ENCODE assay signal across 22 mouse cellular contexts in genomic region chr1:91921702-91922101, GRCm38 (mm10).
"Had no signal": no experiment of that assay in that cellular context is flagged by ENCODE, and none has a peak within 500 bp of the region (broad histone marks: within the 10 kb centered on the region; RNA-seq: fewer than 3 reads in every experiment).

No protein-coding gene starts in this region.

- H3K4me1 ChIP-seq: liver, embryonic 15.5 days; megakaryocyte, embryonic 14.5 days; midbrain, embryonic 13.5 days had no signal

- DNase-seq: kidney, adult 8-10 months; kidney, postnatal 10 days; layer of hippocampus, postnatal 36 days; liver; lung, adult 18-20 months; lung, postnatal 10 days; lung, postnatal 36 days; right cerebral cortex, postnatal 4 days; thymus, adult 2 months; thymus, postnatal 14 days; thymus, postnatal 4 days had no signal

- H3K9ac ChIP-seq: kidney, embryonic 15.5 days; limb, embryonic 13.5 days; liver, embryonic 12.5 days; liver, embryonic 15.5 days; lung, embryonic 15.5 days; midbrain, embryonic 13.5 days; neural tube, embryonic 13.5 days had no signal

- H3K27ac ChIP-seq: kidney, embryonic 15.5 days; limb, embryonic 10.5 days; limb, embryonic 13.5 days; liver, embryonic 12.5 days; liver, embryonic 15.5 days; lung, embryonic 15.5 days; midbrain, embryonic 10.5 days; midbrain, embryonic 13.5 days; neural tube, embryonic 13.5 days had no signal

- H3K36me3 ChIP-seq: kidney, embryonic 15.5 days; limb, embryonic 10.5 days; limb, embryonic 13.5 days; liver, embryonic 12.5 days; liver, embryonic 15.5 days; lung, embryonic 15.5 days; midbrain, embryonic 10.5 days; midbrain, embryonic 13.5 days had no signal

- H3K27me3 ChIP-seq: kidney, embryonic 15.5 days; limb, embryonic 13.5 days; liver, embryonic 12.5 days; liver, embryonic 15.5 days; lung, embryonic 15.5 days; midbrain, embryonic 13.5 days; neural tube, embryonic 13.5 days had no signal

- H3K9me3 ChIP-seq: kidney, embryonic 15.5 days; limb, embryonic 10.5 days; limb, embryonic 13.5 days; liver, embryonic 12.5 days; liver, embryonic 15.5 days; lung, embryonic 15.5 days; megakaryocyte, embryonic 14.5 days; midbrain, embryonic 10.5 days; midbrain, embryonic 13.5 days; neural tube, embryonic 13.5 days had no signal

- ATAC-seq: liver, embryonic 12.5 days; midbrain, embryonic 13.5 days had no signal

- H3K4me3 ChIP-seq: kidney, embryonic 15.5 days; limb, embryonic 10.5 days; limb, embryonic 13.5 days; liver, embryonic 12.5 days; liver, embryonic 15.5 days; lung, embryonic 15.5 days; megakaryocyte, embryonic 14.5 days; midbrain, embryonic 10.5 days; midbrain, embryonic 13.5 days; myocyte; neural tube, embryonic 13.5 days had no signal

- H3K4me2 ChIP-seq: kidney, embryonic 15.5 days; limb, embryonic 13.5 days; liver, embryonic 12.5 days; liver, embryonic 15.5 days; lung, embryonic 15.5 days; midbrain, embryonic 13.5 days; neural tube, embryonic 13.5 days had no signal
